Mouse (Mus musculus): ENCODE measurements around the gene Trpv4. TPM values are rescaled to one million over a fixed set of nuclear protein-coding genes. Genes with fewer than 3 reads are reported as not detected.

The Trpv4 gene
- polyA plus RNA-seq (2015; fragmentation: Nextera tagmentation; extraction: Ambion mirVana): 2.1 and 2.8 TPM in 2 replicates

- WGBS: under 1% methylated on average over 37 of the region's 47 CpGs
- peak within 1 kb of the TSS; percentile 56 for H3K9ac ChIP-seq (ENCODE audit: low read length)
- ATAC-seq (ENCODE audit: low FRiP score, low TSS enrichment) (peak; percentile 33; the same call in 1 of the 2 replicates), DNase-seq (ENCODE audit: low spot score) (peak; percentile 45)
- peak within 1 kb of the TSS; percentile 48 for H3K4me3 ChIP-seq (ENCODE audit: low read depth, low read length)
- no peak within 1 kb of the TSS for H3K27ac ChIP-seq (replicated peaks)
- no peaks in the 10 kb centered on the region; the same call in 1 of the 2 replicates for H3K27me3 ChIP-seq (ENCODE audit: control insufficient read depth, insufficient read depth, low read length)
- TF ChIP-seq CTCF (IDR thresholded peaks at IDR 0.05; ENCODE audit: low read depth): no peak
- no peak for TF ChIP-seq EP300 (optimal IDR thresholded peaks at IDR 0.05)
- no peaks in the 10 kb centered on the region for H3K36me3 ChIP-seq (ENCODE audit: control insufficient read depth, insufficient read depth, low read length)
- H3K4me2 ChIP-seq (replicated peaks; ENCODE audit: low read depth): peak within 1 kb of the TSS; percentile 84
- no peaks in the 10 kb centered on the region for H3K4me1 ChIP-seq (replicated peaks; ENCODE audit: control insufficient read depth, insufficient read depth)
- H3K9me3 ChIP-seq (ENCODE audit: control insufficient read depth, low read length): no peaks in the 10 kb centered on the region
Observed at GRCm38 (mm10) chr5:114658255-114658654, at the start of gene Trpv4. TSS of gene Trpv4 (minus strand) at chr5:114658421.

- no peaks in the 10 kb centered on the region for H3K9me3 ChIP-seq (ENCODE audit: control insufficient read depth, low read length)
- H3K27me3 ChIP-seq (ENCODE audit: control insufficient read depth, insufficient read depth, low read length): no peaks in the 10 kb centered on the region
- peaks cover 5% of the 10 kb centered on the region; the same call in 1 of the 2 replicates for H3K36me3 ChIP-seq (ENCODE audit: control insufficient read depth, insufficient read depth, low read length)
- ATAC-seq (ENCODE audit: low FRiP score, low TSS enrichment) (peak; percentile 78), DNase-seq (ENCODE audit: low spot score) (peak; percentile 96)
- H3K27ac ChIP-seq (replicated peaks): no peak within 1 kb of the TSS
- WGBS: 4% methylated on average over 46 of the region's 49 CpGs
- TF ChIP-seq CTCF (IDR thresholded peaks at IDR 0.05; ENCODE audit: low read depth) (peak; percentile 87), EP300 (optimal IDR thresholded peaks at IDR 0.05) (no peak)
- H3K9ac ChIP-seq (ENCODE audit: low read length): peak within 1 kb of the TSS; percentile 71
- no peaks in the 10 kb centered on the region for H3K4me1 ChIP-seq (replicated peaks; ENCODE audit: control insufficient read depth, insufficient read depth)
- H3K4me2 ChIP-seq (replicated peaks; ENCODE audit: low read depth): peak within 1 kb of the TSS; percentile 84
- H3K4me3 ChIP-seq (ENCODE audit: low read depth, low read length): peak within 1 kb of the TSS; percentile 84
Observed at GRCm38 (mm10) chr5:114707265-114708068, 49.2 kb upstream of the Trpv4 start, which contains the start of gene Tchp. TSS of gene Tchp (plus strand) at chr5:114707760.

- Histone ChIP-seq H3K36me3 (ENCODE audit: control insufficient read depth, insufficient read depth, low read length) (no peaks in the 10 kb centered on the region), H3K27ac (replicated peaks) (no peak overlapping the region), H3K9ac (ENCODE audit: low read length) (no peak overlapping the region), H3K4me3 (ENCODE audit: low read depth, low read length) (no peak overlapping the region), H3K4me1 (replicated peaks; ENCODE audit: control insufficient read depth, insufficient read depth) (no peaks in the 10 kb centered on the region), H3K9me3 (ENCODE audit: control insufficient read depth, low read length) (no peaks in the 10 kb centered on the region), H3K4me2 (replicated peaks; ENCODE audit: low read depth) (no peak overlapping the region), H3K27me3 (ENCODE audit: control insufficient read depth, insufficient read depth, low read length) (no peaks in the 10 kb centered on the region)
- DNase-seq (ENCODE audit: low spot score) (peak; percentile 57), ATAC-seq (ENCODE audit: low FRiP score, low TSS enrichment) (peak; percentile 80)
- TF ChIP-seq CTCF (IDR thresholded peaks at IDR 0.05; ENCODE audit: low read depth) (peak; percentile 72), EP300 (optimal IDR thresholded peaks at IDR 0.05) (no peak)
- WGBS: 51% methylated on average over 14 of the region's 14 CpGs
Observed at GRCm38 (mm10) chr5:114702403-114703392, 44.5 kb upstream of the Trpv4 start.

GRCm38 (mm10) chr5:114699015-114699414 is 40.8 kb upstream of the Trpv4 start:
- 51% methylated on average over 7 of the region's 7 CpGs for WGBS
- no peaks in the 10 kb centered on the region for H3K27me3 ChIP-seq (ENCODE audit: control insufficient read depth, insufficient read depth, low read length)
- no peak overlapping the region for H3K4me3 ChIP-seq (ENCODE audit: low read depth, low read length)
- no peak overlapping the region for H3K9ac ChIP-seq (ENCODE audit: low read length)
- H3K4me1 ChIP-seq (replicated peaks; ENCODE audit: control insufficient read depth, insufficient read depth): no peaks in the 10 kb centered on the region
- TF ChIP-seq EP300 (optimal IDR thresholded peaks at IDR 0.05) (no peak), CTCF (IDR thresholded peaks at IDR 0.05; ENCODE audit: low read depth) (no peak)
- H3K36me3 ChIP-seq (ENCODE audit: control insufficient read depth, insufficient read depth, low read length): no peaks in the 10 kb centered on the region
- ATAC-seq (ENCODE audit: low FRiP score, low TSS enrichment): no peak
- DNase-seq (ENCODE audit: low spot score): no peak
- no peaks in the 10 kb centered on the region for H3K9me3 ChIP-seq (ENCODE audit: control insufficient read depth, low read length)
- no peak overlapping the region for H3K4me2 ChIP-seq (replicated peaks; ENCODE audit: low read depth)
- no peak overlapping the region for H3K27ac ChIP-seq (replicated peaks)

GRCm38 (mm10) chr5:114698044-114698746 is 40.0 kb upstream of the Trpv4 start:
- Histone ChIP-seq H3K36me3 (ENCODE audit: control insufficient read depth, insufficient read depth, low read length) (no peaks in the 10 kb centered on the region), H3K4me3 (ENCODE audit: low read depth, low read length) (no peak overlapping the region), H3K9me3 (ENCODE audit: control insufficient read depth, low read length) (no peaks in the 10 kb centered on the region), H3K4me1 (replicated peaks; ENCODE audit: control insufficient read depth, insufficient read depth) (no peaks in the 10 kb centered on the region), H3K4me2 (replicated peaks; ENCODE audit: low read depth) (no peak overlapping the region), H3K27ac (replicated peaks) (no peak overlapping the region), H3K9ac (ENCODE audit: low read length) (no peak overlapping the region), H3K27me3 (ENCODE audit: control insufficient read depth, insufficient read depth, low read length) (no peaks in the 10 kb centered on the region)
- TF ChIP-seq CTCF (IDR thresholded peaks at IDR 0.05; ENCODE audit: low read depth): no peak
- TF ChIP-seq EP300 (optimal IDR thresholded peaks at IDR 0.05): no peak
- no peak for ATAC-seq (ENCODE audit: low FRiP score, low TSS enrichment)
- DNase-seq (ENCODE audit: low spot score): no peak
- WGBS: 79% methylated on average over 19 of the region's 19 CpGs
